Mouse (Mus musculus) heart, adult 2 months (tissue): ENCODE measurements around the gene Tgfb1. TPM values are rescaled to one million over a fixed set of nuclear protein-coding genes. Genes with fewer than 3 reads are reported as not detected.
A peak's percentile ranks its signal among the peaks of the same experiment; 100 is the strongest.

Source experiments
- DNase-seq, 2 experiments: peaks; one replicate each; pipeline ENCODE4 v3.0.0; 2021
- H3K27ac ChIP-seq: fragments of 200-600 bp; 2 replicates; pipeline ENCODE4 v1.8.1; 2022
- H3K27me3 ChIP-seq: fragments of 200-500 bp; 2 replicates; pipeline ENCODE4 v1.6.1; 2012; ENCODE audit warnings: mild to moderate bottlenecking, low read length, inconsistent platforms, mixed read lengths; ENCODE audit not compliant: control insufficient read depth, insufficient read depth
- H3K36me3 ChIP-seq: fragments of 200-500 bp; 2 replicates; pipeline ENCODE4 v1.6.1; 2012; ENCODE audit warnings: low read length, inconsistent platforms; ENCODE audit not compliant: control insufficient read depth, insufficient read depth
- H3K4me1 ChIP-seq: fragments of 200-500 bp; 2 replicates; pipeline ENCODE4 v1.6.1; 2011; ENCODE audit warnings: low read length; ENCODE audit not compliant: control insufficient read depth, insufficient read depth
- H3K4me3 ChIP-seq: fragments of 200-600 bp; 2 replicates; pipeline ENCODE4 v1.8.1; 2022
- H3K79me2 ChIP-seq: fragments of 200-500 bp; replicated peaks from 2 replicates; pipeline ENCODE4 v1.6.1; 2012; ENCODE audit warnings: mild to moderate bottlenecking, inconsistent platforms, low read length, moderate library complexity, mixed read lengths; ENCODE audit not compliant: control insufficient read depth, insufficient read depth
- H3K9ac ChIP-seq: fragments of 200-500 bp; 2 replicates; pipeline ENCODE4 v1.6.1; 2012; ENCODE audit warnings: low read depth, mild to moderate bottlenecking, control low read depth, inconsistent platforms, low read length, mixed read lengths
- CTCF ChIP-seq: fragments of 200-600 bp; IDR thresholded peaks from 2 replicates; pipeline ENCODE4 v1.8.1; 2022; ENCODE audit warnings: antibody characterized with exemption, mild to moderate bottlenecking, moderate library complexity
- EP300 ChIP-seq: fragments of 200-500 bp; IDR thresholded peaks from 2 replicates; pipeline ENCODE4 v1.6.1; 2011; ENCODE audit warnings: low read depth, low read length, control low read depth; ENCODE audit not compliant: insufficient read depth
- POLR2A ChIP-seq: fragments of 200-500 bp; IDR thresholded peaks from 2 replicates; pipeline ENCODE4 v1.6.1; 2011; ENCODE audit warnings: mild to moderate bottlenecking, low read depth, low read length, control low read depth; ENCODE audit not compliant: insufficient read depth
- WGBS: fragments of 180-500 bp; shearing (Covaris S2); methylation state at CpG from one replicate; pipeline ENCODE4 v1.1.7; 2018; 5-methylcytosine and 5-hydroxymethylcytosine counted together
- intact Hi-C: fragments of 180-260 bp; cut with DNase I; formaldehyde crosslinking; loops from one replicate; pipeline ENCODE4 v1.15.1; 2025
- polyA plus RNA-seq: library from polyadenylated mRNA; depleted of rRNA; stranded (reverse); fragments of >200 nt; gene quantifications from 2 replicates; pipeline ENCODE4 v1.2.3, GENCODE M21; 2012
- total RNA-seq, 2 experiments: library from RNA; stranded (reverse); gene quantifications; 2 replicates each; pipeline ENCODE4 v1.2.3; 2021

Gene Tgfb1
- total and polyA plus RNA-seq, 3 experiments: 21.5 to 24.7 (median 22.5) TPM

DNA sequence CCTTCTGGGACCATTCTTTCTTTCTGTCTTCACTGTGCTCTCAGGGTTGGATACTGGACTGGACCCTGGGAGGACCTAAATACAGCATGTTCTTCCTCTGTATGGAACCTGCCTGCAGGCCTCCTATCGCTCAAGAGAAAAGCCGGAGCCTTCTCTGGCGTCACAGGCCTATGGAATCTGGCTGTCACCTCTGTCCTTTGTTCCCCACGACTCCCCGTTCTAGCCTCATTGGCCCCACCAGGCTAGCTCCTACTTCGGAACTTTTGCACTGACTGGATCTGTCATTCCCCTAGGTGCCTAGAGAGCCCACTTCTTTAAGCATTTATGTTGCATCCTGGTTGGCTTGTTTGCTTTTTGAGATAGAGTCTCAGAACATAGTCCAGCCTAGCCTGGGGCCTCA lies 2.1 kb upstream of the Tgfb1 start:
- TF ChIP-seq POLR2A (no peak), CTCF (no peak), EP300 (no peak)
- no peak overlapping the region for H3K9ac ChIP-seq
- H3K36me3 ChIP-seq: no peaks in the 10 kb centered on the region
- no peak for DNase-seq
- H3K27ac ChIP-seq: no peak overlapping the region
- no peak overlapping the region for H3K4me3 ChIP-seq
- H3K4me1 ChIP-seq: peaks cover 2% of the 10 kb centered on the region; the same call in 1 of the 2 replicates
- H3K79me2 ChIP-seq: no peaks in the 10 kb centered on the region
- H3K27me3 ChIP-seq: no peaks in the 10 kb centered on the region
- intact Hi-C loops: loop anchor here (5.0 kb wide), 1 partner anchor 123 kb away; no protein-coding TSS in a partner anchor
- 92% methylated on average over 6 of the region's 6 CpGs for WGBS

DNA sequence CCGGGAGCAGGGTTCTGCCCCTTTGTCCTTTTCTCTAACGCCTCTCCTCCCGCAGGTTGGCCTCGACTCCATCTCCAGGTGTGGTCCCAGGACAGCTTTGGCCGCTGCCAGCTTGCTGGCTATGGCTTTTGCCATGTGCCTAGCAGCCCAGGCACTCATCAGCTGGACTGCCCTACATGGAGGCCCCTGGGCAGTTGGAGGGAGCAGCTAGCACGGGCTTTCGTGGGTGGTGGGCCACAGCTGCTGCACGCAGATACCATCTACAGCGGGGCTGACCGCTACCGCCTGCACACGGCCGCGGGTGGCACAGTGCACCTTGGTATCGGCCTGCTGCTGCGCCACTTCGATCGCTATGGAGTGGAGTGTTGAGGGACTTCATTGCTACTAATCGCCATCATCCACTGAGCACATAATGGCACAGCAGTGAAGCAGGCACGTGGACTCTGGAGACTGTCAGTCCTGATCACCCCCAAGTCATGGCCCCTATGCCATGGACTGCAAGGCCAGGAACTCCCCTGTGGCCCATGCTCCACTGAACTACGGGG lies 804 bp upstream of the Tgfb1 start:
- Histone ChIP-seq H3K36me3 (no peaks in the 10 kb centered on the region), H3K27ac (peak overlapping the region; percentile 91), H3K4me1 (peaks cover 2% of the 10 kb centered on the region; the same call in 1 of the 2 replicates), H3K27me3 (no peaks in the 10 kb centered on the region), H3K9ac (peak overlapping the region; percentile 28; the same call in 1 of the 2 replicates), H3K4me3 (peak overlapping the region; percentile 64; the same call in 1 of the 2 replicates), H3K79me2 (no peaks in the 10 kb centered on the region)
- 79% methylated on average over 21 of the region's 21 CpGs for WGBS
- intact Hi-C loops: loop anchor here (2.0 to 5.0 kb wide), 3 partner anchors 35 to 121 kb away; partner anchors contain the start of gene Hnrnpul1
- DNase-seq: no peak
- TF ChIP-seq POLR2A: no peak
- TF ChIP-seq CTCF: no peak
- no peak for TF ChIP-seq EP300

DNA sequence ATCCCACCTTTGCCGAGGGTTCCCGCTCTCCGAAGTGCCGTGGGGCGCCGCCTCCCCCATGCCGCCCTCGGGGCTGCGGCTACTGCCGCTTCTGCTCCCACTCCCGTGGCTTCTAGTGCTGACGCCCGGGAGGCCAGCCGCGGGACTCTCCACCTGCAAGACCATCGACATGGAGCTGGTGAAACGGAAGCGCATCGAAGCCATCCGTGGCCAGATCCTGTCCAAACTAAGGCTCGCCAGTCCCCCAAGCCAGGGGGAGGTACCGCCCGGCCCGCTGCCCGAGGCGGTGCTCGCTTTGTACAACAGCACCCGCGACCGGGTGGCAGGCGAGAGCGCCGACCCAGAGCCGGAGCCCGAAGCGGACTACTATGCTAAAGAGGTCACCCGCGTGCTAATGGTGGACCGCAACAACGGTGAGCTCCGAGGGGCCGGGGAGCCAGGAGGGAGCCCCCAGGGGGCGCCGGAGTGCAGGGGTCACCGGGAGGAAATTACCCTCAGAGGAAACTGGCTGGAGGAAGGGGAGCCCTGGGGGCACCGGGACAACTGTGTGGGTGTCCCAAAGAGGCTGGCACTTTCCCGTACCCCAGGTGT lies 1.1 kb downstream of the Tgfb1 start:
- peak overlapping the region; percentile 64 for H3K4me3 ChIP-seq
- H3K27me3 ChIP-seq: no peaks in the 10 kb centered on the region
- intact Hi-C loops: loop anchor here (2.0 to 5.0 kb wide), 3 partner anchors 33 to 119 kb away; partner anchors contain the start of gene Hnrnpul1
- H3K79me2 ChIP-seq: no peaks in the 10 kb centered on the region
- TF ChIP-seq POLR2A: no peak
- peak; percentile 72 for TF ChIP-seq CTCF
- H3K27ac ChIP-seq: peak overlapping the region; percentile 91
- H3K4me1 ChIP-seq: no peaks in the 10 kb centered on the region; the same call in 1 of the 2 replicates
- peak; percentile 81 to 82 for DNase-seq
- peak overlapping the region; percentile 87 for H3K9ac ChIP-seq
- H3K36me3 ChIP-seq: no peaks in the 10 kb centered on the region
- WGBS: under 1% methylated on average over 47 of the region's 47 CpGs

DNA sequence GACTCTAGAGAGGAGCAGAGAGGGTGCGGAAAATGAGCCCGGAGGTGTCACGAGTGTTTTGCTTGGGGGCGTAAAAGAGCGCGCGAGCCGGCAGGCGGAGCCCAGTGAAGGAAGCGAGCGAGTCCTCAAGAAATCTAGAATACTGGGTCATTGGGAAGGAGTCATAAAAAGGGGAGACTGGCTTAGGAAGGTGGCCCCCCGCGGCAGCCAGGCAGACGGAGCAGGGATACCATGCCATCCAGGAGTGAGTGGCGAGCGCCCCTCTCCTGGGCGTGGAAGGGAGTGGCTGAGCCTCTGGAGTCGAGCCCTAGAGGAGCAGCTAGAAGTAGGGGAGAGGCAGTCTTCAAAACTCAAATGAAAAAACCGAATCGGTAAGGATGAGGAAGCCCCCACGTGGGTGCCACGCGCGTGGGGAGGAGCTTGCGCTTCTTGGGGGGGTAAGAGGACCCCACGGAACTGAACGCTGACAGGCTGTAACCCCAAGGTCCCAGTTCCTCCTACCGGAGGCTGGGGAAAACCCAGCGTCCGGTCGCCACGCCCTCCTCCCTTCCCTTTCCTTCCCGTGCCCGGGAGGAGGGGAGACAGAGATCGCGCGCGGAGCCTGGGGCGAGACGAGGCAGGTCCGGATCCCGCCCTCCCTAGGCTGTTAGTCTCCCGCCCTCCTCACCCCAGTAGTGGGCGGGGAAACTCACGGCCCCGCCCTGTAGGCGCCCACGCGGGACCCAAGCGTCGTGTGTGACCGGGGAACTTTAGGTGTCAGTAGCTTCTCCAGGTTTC lies 2.2 kb downstream of the Tgfb1 start:
- Histone ChIP-seq H3K4me3 (peak overlapping the region; percentile 64), H3K27ac (peak overlapping the region; percentile 91), H3K4me1 (no peaks in the 10 kb centered on the region; the same call in 1 of the 2 replicates), H3K27me3 (no peaks in the 10 kb centered on the region), H3K36me3 (no peaks in the 10 kb centered on the region), H3K9ac (peak overlapping the region; percentile 87), H3K79me2 (no peaks in the 10 kb centered on the region)
- TF ChIP-seq EP300 (peak; percentile 65), CTCF (peak; percentile 18), POLR2A (no peak)
- peak; percentile 85 to 90 for DNase-seq
- under 1% methylated on average over 49 of the region's 52 CpGs for WGBS
- intact Hi-C loops: loop anchor here (1.0 to 5.0 kb wide), 2 partner anchors 19 to 118 kb away; no protein-coding TSS in a partner anchor

DNA sequence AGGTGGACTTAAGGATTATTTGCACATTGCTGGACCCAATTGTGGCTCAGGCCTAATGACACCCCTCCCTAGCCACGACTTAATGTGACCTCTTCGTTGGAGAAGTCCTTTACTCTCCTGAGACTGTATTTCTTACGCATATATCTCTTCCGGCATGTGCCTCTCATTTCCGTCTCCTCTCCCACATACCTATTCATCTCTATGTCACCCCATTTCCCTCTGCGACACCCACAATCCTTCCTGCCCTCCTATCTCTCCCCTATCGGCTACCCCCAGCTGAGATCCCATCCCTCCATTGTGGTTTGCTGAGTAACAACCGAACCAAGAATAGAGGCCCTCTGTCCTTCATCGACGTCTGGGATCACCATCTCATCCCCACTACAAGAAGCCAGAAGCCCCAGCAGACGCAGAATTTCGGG lies 2.8 kb downstream of the Tgfb1 start:
- Histone ChIP-seq H3K4me1 (no peaks in the 10 kb centered on the region; the same call in 1 of the 2 replicates), H3K27ac (peak overlapping the region; percentile 91), H3K9ac (peak overlapping the region; percentile 5), H3K27me3 (no peaks in the 10 kb centered on the region), H3K36me3 (no peaks in the 10 kb centered on the region), H3K4me3 (peak overlapping the region; percentile 64), H3K79me2 (no peaks in the 10 kb centered on the region)
- intact Hi-C loops: loop anchor here (1.0 to 5.0 kb wide), 2 partner anchors 19 to 118 kb away; no protein-coding TSS in a partner anchor
- 20% methylated on average over 12 of the region's 12 CpGs for WGBS
- no peak for DNase-seq
- TF ChIP-seq CTCF: no peak
- no peak for TF ChIP-seq POLR2A
- TF ChIP-seq EP300: no peak
